Mouse (Mus musculus) hindbrain, embryonic 16.5 days (tissue): Measurements from ENCODE around the gene Wasf2. TPM values are rescaled to one million over a fixed set of nuclear protein-coding genes. Genes with fewer than 3 reads are reported as not detected.

Experiments used
- ATAC-seq: fragments of 200-750 bp; cut with Nextera tagmentation; 2 replicates; pipeline ENCODE4 v1.8.0; 2017; ENCODE audit warnings: moderate TSS enrichment, moderate library complexity
- H3K27ac ChIP-seq: fragments of 300-500 bp; sonication (generic); 2 replicates; pipeline ENCODE4 v1.5.1; 2014; ENCODE audit warnings: low read depth, mild to moderate bottlenecking, control low read depth, low read length, moderate library complexity
- H3K27me3 ChIP-seq: fragments of 300-500 bp; sonication (generic); replicated peaks from 2 replicates; pipeline ENCODE4 v1.6.1; 2014; ENCODE audit warnings: low read length; ENCODE audit not compliant: control insufficient read depth, insufficient read depth
- H3K36me3 ChIP-seq: fragments of 300-500 bp; sonication (generic); 2 replicates; pipeline ENCODE4 v1.6.1; 2014; ENCODE audit warnings: mild to moderate bottlenecking, low read length, moderate library complexity, mixed read lengths; ENCODE audit not compliant: control insufficient read depth, insufficient read depth
- H3K4me1 ChIP-seq: fragments of 300-500 bp; sonication (generic); 2 replicates; pipeline ENCODE4 v1.6.1; 2014; ENCODE audit warnings: low read depth, low read length; ENCODE audit not compliant: control insufficient read depth, insufficient read depth
- H3K4me2 ChIP-seq: fragments of 300-500 bp; sonication (generic); 2 replicates; pipeline ENCODE4 v1.6.1; 2014; ENCODE audit warnings: mild to moderate bottlenecking, low read length, control low read depth, moderate library complexity
- H3K4me3 ChIP-seq: fragments of 300-500 bp; sonication (generic); 2 replicates; pipeline ENCODE4 v1.5.1; 2014; ENCODE audit warnings: mild to moderate bottlenecking, low read length, control low read depth, moderate library complexity
- H3K9ac ChIP-seq: fragments of 300-500 bp; sonication (generic); 2 replicates; pipeline ENCODE4 v1.6.1; 2014; ENCODE audit warnings: low read depth, mild to moderate bottlenecking, control low read depth, low read length, moderate library complexity
- H3K9me3 ChIP-seq: fragments of 300-500 bp; sonication (generic); 2 replicates; pipeline ENCODE4 v1.6.1; 2014; ENCODE audit warnings: mild to moderate bottlenecking, low read length, moderate library complexity; ENCODE audit not compliant: control insufficient read depth
- WGBS: fragments of 180-500 bp; shearing (Covaris S2); extraction: QIAGEN DNeasy Blood & Tissue Kit; methylation state at CpG from one replicate; pipeline ENCODE4 v1.1.7; 2014; 5-methylcytosine and 5-hydroxymethylcytosine counted together
- polyA plus RNA-seq: library from polyadenylated mRNA; unstranded; fragments of >200 nt; fragmentation: Nextera tagmentation; extraction: Ambion mirVana; gene quantifications from 2 replicates; pipeline ENCODE4 v1.2.1, GENCODE M21; 2015

Gene Wasf2
- polyA plus RNA-seq, 1 experiment from 2014 or later = 23.2 TPM

GRCm38 (mm10) chr4:133132027-133132426 lies 1.7 kb downstream of the Wasf2 start:
- H3K9me3 ChIP-seq = no peaks in the 10 kb centered on the region
- H3K27ac ChIP-seq = peak overlapping the region; percentile 39; the same call in 1 of the 2 replicates
- peak overlapping the region; percentile 47 for H3K9ac ChIP-seq
- H3K36me3 ChIP-seq = no peaks in the 10 kb centered on the region
- H3K27me3 ChIP-seq = no peaks in the 10 kb centered on the region
- H3K4me3 ChIP-seq = peak overlapping the region; percentile 97
- peak overlapping the region; percentile 66 for H3K4me2 ChIP-seq
- 19% methylated on average over 6 of the region's 6 CpGs for WGBS
- ATAC-seq = no peak
- peaks cover 18% of the 10 kb centered on the region for H3K4me1 ChIP-seq

- Histone ChIP-seq H3K27me3 (no peaks in the 10 kb centered on the region), H3K36me3 (no peaks in the 10 kb centered on the region), H3K27ac (no peak overlapping the region), H3K9ac (no peak overlapping the region), H3K4me1 (peaks cover under 1% of the 10 kb centered on the region; the same call in 1 of the 2 replicates), H3K4me3 (no peak overlapping the region), H3K4me2 (no peak overlapping the region), H3K9me3 (peaks cover 2% of the 10 kb centered on the region; the same call in 1 of the 2 replicates)
- no peak for ATAC-seq
- 62% methylated on average over 1 of the region's 1 CpGs for WGBS
These were observed 6.6 kb downstream of the Wasf2 start for GRCm38 (mm10) chr4:133136946-133137345.

- 83% methylated on average over 4 of the region's 4 CpGs for WGBS
These were observed 8.7 kb downstream of the Wasf2 start for GRCm38 (mm10) chr4:133138971-133139370.

GRCm38 (mm10) chr4:133155006-133155405 lies 24.7 kb downstream of the Wasf2 start:
- Histone ChIP-seq H3K4me3 (no peak overlapping the region), H3K27ac (no peak overlapping the region), H3K9me3 (no peaks in the 10 kb centered on the region), H3K9ac (no peak overlapping the region), H3K36me3 (no peaks in the 10 kb centered on the region), H3K27me3 (no peaks in the 10 kb centered on the region), H3K4me2 (no peak overlapping the region), H3K4me1 (no peaks in the 10 kb centered on the region)
- WGBS = 90% methylated on average over 5 of the region's 5 CpGs
- ATAC-seq = no peak

More at GRCm38 (mm10) chr4:133138971-133139370, 8.7 kb downstream of the Wasf2 start:
- no peak overlapping the region for H3K27ac ChIP-seq
- no peaks in the 10 kb centered on the region for H3K4me1 ChIP-seq
- no peak for ATAC-seq
- no peak overlapping the region for H3K9ac ChIP-seq
- H3K27me3 ChIP-seq = no peaks in the 10 kb centered on the region
- no peak overlapping the region for H3K4me2 ChIP-seq
- peaks cover 2% of the 10 kb centered on the region; the same call in 1 of the 2 replicates for H3K9me3 ChIP-seq
- no peaks in the 10 kb centered on the region for H3K36me3 ChIP-seq
- no peak overlapping the region for H3K4me3 ChIP-seq

- Histone ChIP-seq H3K4me1 (no peaks in the 10 kb centered on the region), H3K36me3 (no peaks in the 10 kb centered on the region), H3K27me3 (no peaks in the 10 kb centered on the region), H3K9me3 (no peaks in the 10 kb centered on the region), H3K9ac (no peak overlapping the region), H3K4me2 (no peak overlapping the region), H3K27ac (no peak overlapping the region), H3K4me3 (no peak overlapping the region)
- 80% methylated on average over 6 of the region's 6 CpGs for WGBS
- ATAC-seq = no peak
These were observed 25.4 kb downstream of the Wasf2 start for GRCm38 (mm10) chr4:133155726-133156125.

- Histone ChIP-seq H3K27ac (no peak overlapping the region), H3K4me3 (no peak overlapping the region), H3K36me3 (no peaks in the 10 kb centered on the region), H3K9ac (no peak overlapping the region), H3K4me1 (no peaks in the 10 kb centered on the region), H3K9me3 (no peaks in the 10 kb centered on the region), H3K4me2 (no peak overlapping the region), H3K27me3 (no peaks in the 10 kb centered on the region)
- no peak for ATAC-seq
- 82% methylated on average over 4 of the region's 4 CpGs for WGBS
These were observed 26.1 kb downstream of the Wasf2 start for GRCm38 (mm10) chr4:133156422-133156821.

DNA sequence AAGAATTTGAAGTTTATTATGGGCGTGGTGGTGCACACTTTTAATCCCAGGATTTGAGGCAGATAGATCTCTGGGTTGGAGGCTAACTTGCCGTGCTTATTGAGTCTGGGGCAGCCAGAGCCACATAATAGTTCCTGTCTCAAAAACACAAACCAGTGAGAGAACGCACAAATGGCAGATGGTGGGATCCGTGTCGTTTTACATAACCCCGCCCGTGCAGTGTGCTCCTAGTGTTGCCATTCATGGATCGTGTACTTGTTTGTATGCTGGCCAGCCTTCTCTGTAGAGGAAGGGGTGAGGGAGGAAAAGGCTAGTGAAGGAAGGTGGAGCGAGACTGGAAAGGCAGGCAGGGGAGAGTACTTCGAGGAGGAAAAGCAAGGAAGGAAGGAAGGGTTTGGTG lies 26.5 kb downstream of the Wasf2 start:
- H3K27me3 ChIP-seq = no peaks in the 10 kb centered on the region
- WGBS = 53% methylated on average over 10 of the region's 10 CpGs
- ATAC-seq = no peak
- no peak overlapping the region for H3K27ac ChIP-seq
- no peak overlapping the region for H3K9ac ChIP-seq
- no peak overlapping the region for H3K4me2 ChIP-seq
- H3K4me3 ChIP-seq = no peak overlapping the region
- no peaks in the 10 kb centered on the region for H3K9me3 ChIP-seq
- no peaks in the 10 kb centered on the region for H3K4me1 ChIP-seq
- no peaks in the 10 kb centered on the region for H3K36me3 ChIP-seq

DNA sequence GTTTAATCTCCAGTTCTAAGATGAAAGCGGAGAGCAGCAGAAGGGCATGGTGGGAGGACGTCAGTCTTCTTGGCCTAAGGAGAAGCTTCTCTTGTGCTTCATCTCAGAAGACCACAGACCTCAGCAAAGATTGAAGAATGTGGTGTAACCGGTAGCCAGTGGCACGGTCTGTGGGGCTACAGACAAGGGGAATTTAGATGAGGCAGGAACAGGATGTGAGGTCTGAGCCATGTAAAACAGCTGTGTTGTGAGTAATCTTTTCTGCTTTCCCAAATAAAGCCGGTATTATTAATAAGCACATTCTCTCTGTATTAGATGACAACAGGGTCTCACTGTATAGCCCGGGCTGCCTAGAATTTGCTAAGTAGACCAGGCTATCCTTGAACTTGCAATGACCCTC lies 28.8 kb downstream of the Wasf2 start:
- no peak overlapping the region for H3K27ac ChIP-seq

GRCm38 (mm10) chr4:133159646-133160045 lies 29.3 kb downstream of the Wasf2 start:
- no peaks in the 10 kb centered on the region for H3K9me3 ChIP-seq
- no peak overlapping the region for H3K27ac ChIP-seq
- H3K36me3 ChIP-seq = no peaks in the 10 kb centered on the region
- no peak overlapping the region for H3K4me2 ChIP-seq
- no peak for ATAC-seq
- 52% methylated on average over 4 of the region's 4 CpGs for WGBS
- no peaks in the 10 kb centered on the region for H3K4me1 ChIP-seq
- H3K27me3 ChIP-seq = no peaks in the 10 kb centered on the region
- no peak overlapping the region for H3K4me3 ChIP-seq
- H3K9ac ChIP-seq = no peak overlapping the region

More for the DNA sequence above, 28.8 kb downstream of the Wasf2 start:
- no peak overlapping the region for H3K9ac ChIP-seq
- no peak overlapping the region for H3K4me2 ChIP-seq
- H3K27me3 ChIP-seq = no peaks in the 10 kb centered on the region
- no peak for ATAC-seq
- no peaks in the 10 kb centered on the region for H3K9me3 ChIP-seq
- WGBS = 76% methylated on average over 6 of the region's 6 CpGs
- H3K4me3 ChIP-seq = no peak overlapping the region
- no peaks in the 10 kb centered on the region for H3K36me3 ChIP-seq
- no peaks in the 10 kb centered on the region for H3K4me1 ChIP-seq

DNA sequence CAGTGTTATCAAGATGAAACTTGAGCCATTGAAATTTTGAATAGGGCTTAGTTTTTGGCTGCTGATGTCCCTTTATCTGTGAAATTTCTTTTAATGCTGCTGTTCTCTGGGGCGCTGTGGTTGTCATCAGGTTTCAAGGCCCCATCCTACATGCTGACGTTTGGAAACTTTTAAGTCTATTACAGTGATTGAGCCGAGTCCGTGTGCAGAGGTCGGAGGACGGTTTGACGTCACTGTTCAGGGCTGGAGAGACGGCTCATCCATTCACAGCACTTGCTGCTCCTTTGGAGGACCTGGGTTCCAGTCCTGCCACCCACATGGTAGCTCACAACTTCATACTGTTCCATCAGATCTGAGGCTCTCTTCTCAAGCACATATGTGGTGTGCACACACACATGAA lies 29.9 kb downstream of the Wasf2 start:
- Histone ChIP-seq H3K36me3 (no peaks in the 10 kb centered on the region), H3K4me2 (no peak overlapping the region), H3K9ac (no peak overlapping the region), H3K9me3 (no peaks in the 10 kb centered on the region), H3K27me3 (no peaks in the 10 kb centered on the region), H3K4me1 (no peaks in the 10 kb centered on the region), H3K27ac (no peak overlapping the region), H3K4me3 (no peak overlapping the region)
- 78% methylated on average over 8 of the region's 8 CpGs for whole genome bisulfite sequencing
- ATAC-seq = no peak
